Mouse (Mus musculus): Measurements from ENCODE around the gene Oca2.

Oca2 gene

GRCm38 (mm10) chr7:56382706-56383105 lies 143.1 kb downstream of the Oca2 start:
- DNase-seq (ENCODE audit: low spot score): no peak

- DNase-seq (ENCODE audit: low spot score): no peak
These were observed 148.7 kb downstream of the Oca2 start for GRCm38 (mm10) chr7:56388295-56388694.

GRCm38 (mm10) chr7:56418182-56418836 lies 178.7 kb downstream of the Oca2 start:
- no peak for DNase-seq (ENCODE audit: low spot score)

- no peak for DNase-seq (ENCODE audit: low spot score)
These were observed 179.8 kb downstream of the Oca2 start for GRCm38 (mm10) chr7:56419253-56419844.

GRCm38 (mm10) chr7:56421946-56422345 lies 182.4 kb downstream of the Oca2 start:
- no peak for DNase-seq (ENCODE audit: low spot score)

- DNase-seq (ENCODE audit: low spot score): no peak
These were observed 184.0 kb downstream of the Oca2 start for GRCm38 (mm10) chr7:56423548-56423947.

- no peak for DNase-seq (ENCODE audit: low spot score)
These were observed 221.4 kb downstream of the Oca2 start for GRCm38 (mm10) chr7:56460814-56461520.

GRCm38 (mm10) chr7:56498242-56498641 lies 258.7 kb downstream of the Oca2 start:
- DNase-seq (ENCODE audit: low spot score): no peak

GRCm38 (mm10) chr7:56499319-56499718 lies 259.8 kb downstream of the Oca2 start:
- no peak for DNase-seq (ENCODE audit: low spot score)

GRCm38 (mm10) chr7:56499767-56500166 lies 260.2 kb downstream of the Oca2 start:
- no peak for DNase-seq (ENCODE audit: low spot score)

GRCm38 (mm10) chr7:56500438-56500837 lies 260.9 kb downstream of the Oca2 start:
- DNase-seq (ENCODE audit: low spot score): no peak

- no peak for DNase-seq (ENCODE audit: low spot score)
These were observed 279.0 kb downstream of the Oca2 start for GRCm38 (mm10) chr7:56518581-56518980.

- DNase-seq (ENCODE audit: low spot score): no peak
These were observed 280.2 kb downstream of the Oca2 start for GRCm38 (mm10) chr7:56519741-56520140.

- DNase-seq (ENCODE audit: low spot score): no peak
These were observed 295.3 kb downstream of the Oca2 start for GRCm38 (mm10) chr7:56534856-56535255.

- no peak for DNase-seq (ENCODE audit: low spot score)
These were observed 309.7 kb downstream of the Oca2 start for GRCm38 (mm10) chr7:56549226-56549625.

GRCm38 (mm10) chr7:56551804-56552203 lies 312.2 kb downstream of the Oca2 start:
- no peak for DNase-seq (ENCODE audit: low spot score)

All from testis, postnatal 10 days (tissue).